Mouse (Mus musculus) liver, embryonic 13.5 days (tissue): ENCODE results near the gene Ttc23l. TPM values are rescaled to one million over a fixed set of nuclear protein-coding genes. Genes with fewer than 3 reads are reported as not detected.

Source experiments
- ATAC-seq: fragments of 200-750 bp; cut with Nextera tagmentation; 2 replicates; pipeline ENCODE4 v1.8.0; 2017; ENCODE audit warnings: low read depth, mild to moderate bottlenecking, moderate number of reproducible peaks, moderate library complexity
- DNase-seq: peaks from one replicate; pipeline ENCODE4 v3.0.0; 2022
- H3K27ac ChIP-seq: fragments of 300-500 bp; sonication (generic); 2 replicates; pipeline ENCODE4 v1.5.1; 2015; ENCODE audit warnings: moderate library complexity, mild to moderate bottlenecking, inconsistent platforms
- H3K27me3 ChIP-seq: fragments of 300-500 bp; sonication (generic); 2 replicates; pipeline ENCODE4 v1.6.1; 2015; ENCODE audit warnings: mild to moderate bottlenecking, inconsistent platforms
- H3K36me3 ChIP-seq: fragments of 300-500 bp; sonication (generic); 2 replicates; pipeline ENCODE4 v1.6.1; 2015; ENCODE audit warnings: mild to moderate bottlenecking, inconsistent platforms
- H3K4me1 ChIP-seq: fragments of 300-500 bp; sonication (generic); replicated peaks from 2 replicates; pipeline ENCODE4 v1.6.1; 2015; ENCODE audit warnings: inconsistent platforms
- H3K4me2 ChIP-seq: fragments of 300-500 bp; sonication (generic); 2 replicates; pipeline ENCODE4 v1.6.1; 2015; ENCODE audit warnings: inconsistent platforms, mild to moderate bottlenecking, moderate library complexity
- H3K4me3 ChIP-seq: fragments of 300-500 bp; sonication (generic); replicated peaks from 2 replicates; pipeline ENCODE4 v1.5.1; 2015; ENCODE audit warnings: mild to moderate bottlenecking, inconsistent platforms
- H3K9ac ChIP-seq: fragments of 300-500 bp; sonication (generic); 2 replicates; pipeline ENCODE4 v1.6.1; 2015; ENCODE audit warnings: mild to moderate bottlenecking, inconsistent platforms
- H3K9me3 ChIP-seq: fragments of 300-500 bp; sonication (generic); replicated peaks from 2 replicates; pipeline ENCODE4 v1.6.1; 2016; ENCODE audit warnings: inconsistent platforms
- WGBS: fragments of 180-500 bp; shearing (Covaris S2); methylation state at CpG from one replicate; pipeline ENCODE4 v1.1.7; 2015; ENCODE audit not compliant: insufficient replicate concordance; 5-methylcytosine and 5-hydroxymethylcytosine counted together
- polyA plus RNA-seq: library from polyadenylated mRNA; unstranded; fragments of >200 nt; fragmentation: Nextera tagmentation; extraction: Ambion mirVana; gene quantifications from 2 replicates; pipeline ENCODE4 v1.2.1, GENCODE M21; 2015

The Ttc23l gene
- polyA plus RNA-seq, 1 experiment from 2014 or later: not detected

GRCm38 (mm10) chr15:10470151-10470831 is 88.2 kb downstream of the Ttc23l start, which contains the start of gene Dnajc21:
Dnajc21 (minus strand) TSS chr15:10470516.
- H3K4me1 ChIP-seq: peaks cover 25% of the 10 kb centered on the region
- H3K27ac ChIP-seq: peak within 1 kb of the TSS; percentile 76
- under 1% methylated on average over 68 of the region's 87 CpGs for WGBS
- peaks cover 7% of the 10 kb centered on the region for H3K36me3 ChIP-seq
- peak within 1 kb of the TSS; percentile 89 for H3K9ac ChIP-seq
- H3K27me3 ChIP-seq: no peaks in the 10 kb centered on the region
- H3K9me3 ChIP-seq: no peaks in the 10 kb centered on the region
- ATAC-seq (peak; percentile 97), DNase-seq (peak; percentile 77)
- peak within 1 kb of the TSS; percentile 99 for H3K4me2 ChIP-seq
- H3K4me3 ChIP-seq: peak within 1 kb of the TSS; percentile 90

GRCm38 (mm10) chr15:10469641-10470150 is 88.8 kb downstream of the Ttc23l start:
- Histone ChIP-seq H3K27ac (peak overlapping the region; percentile 76), H3K9ac (peak overlapping the region; percentile 89), H3K4me1 (peaks cover 25% of the 10 kb centered on the region), H3K9me3 (no peaks in the 10 kb centered on the region), H3K4me2 (peak overlapping the region; percentile 99), H3K4me3 (peak overlapping the region; percentile 90), H3K27me3 (no peaks in the 10 kb centered on the region), H3K36me3 (peaks cover 4% of the 10 kb centered on the region)
- peak; percentile 15 for DNase-seq
- 2% methylated on average over 35 of the region's 40 CpGs for WGBS
- ATAC-seq: no peak

GRCm38 (mm10) chr15:10468761-10469160 is 89.7 kb downstream of the Ttc23l start:
- peak overlapping the region; percentile 99 for H3K4me2 ChIP-seq
- WGBS: 62% methylated on average over 3 of the region's 3 CpGs
- peaks cover 29% of the 10 kb centered on the region for H3K4me1 ChIP-seq
- no peak for DNase-seq
- H3K36me3 ChIP-seq: no peaks in the 10 kb centered on the region
- 0 out of 2 replicates have a peak overlapping the region, but pooled peaks have one; percentile 29 for H3K9ac ChIP-seq
- no peak for ATAC-seq
- H3K9me3 ChIP-seq: no peaks in the 10 kb centered on the region
- H3K27ac ChIP-seq: no peak overlapping the region
- peak overlapping the region; percentile 90; the same call in 1 of the 2 replicates for H3K4me3 ChIP-seq
- no peaks in the 10 kb centered on the region for H3K27me3 ChIP-seq

- no peak overlapping the region for H3K9ac ChIP-seq
- no peaks in the 10 kb centered on the region for H3K27me3 ChIP-seq
- H3K4me2 ChIP-seq: no peak overlapping the region
- ATAC-seq (no peak), DNase-seq (no peak)
- H3K4me1 ChIP-seq: peaks cover 21% of the 10 kb centered on the region
- 45% methylated on average over 3 of the region's 3 CpGs for WGBS
- peaks cover 22% of the 10 kb centered on the region for H3K36me3 ChIP-seq
- no peak overlapping the region for H3K4me3 ChIP-seq
- H3K27ac ChIP-seq: no peak overlapping the region
- no peaks in the 10 kb centered on the region for H3K9me3 ChIP-seq
These were observed 93.8 kb downstream of the Ttc23l start for GRCm38 (mm10) chr15:10464678-10465077.

GRCm38 (mm10) chr15:10463555-10463954 is 94.9 kb downstream of the Ttc23l start:
- Histone ChIP-seq H3K9me3 (no peaks in the 10 kb centered on the region), H3K9ac (no peak overlapping the region), H3K36me3 (peaks cover 31% of the 10 kb centered on the region), H3K4me2 (no peak overlapping the region), H3K27ac (no peak overlapping the region), H3K27me3 (no peaks in the 10 kb centered on the region), H3K4me3 (no peak overlapping the region), H3K4me1 (peaks cover 9% of the 10 kb centered on the region)
- DNase-seq: no peak
- 67% methylated on average over 5 of the region's 5 CpGs for WGBS
- ATAC-seq: no peak

DNA sequence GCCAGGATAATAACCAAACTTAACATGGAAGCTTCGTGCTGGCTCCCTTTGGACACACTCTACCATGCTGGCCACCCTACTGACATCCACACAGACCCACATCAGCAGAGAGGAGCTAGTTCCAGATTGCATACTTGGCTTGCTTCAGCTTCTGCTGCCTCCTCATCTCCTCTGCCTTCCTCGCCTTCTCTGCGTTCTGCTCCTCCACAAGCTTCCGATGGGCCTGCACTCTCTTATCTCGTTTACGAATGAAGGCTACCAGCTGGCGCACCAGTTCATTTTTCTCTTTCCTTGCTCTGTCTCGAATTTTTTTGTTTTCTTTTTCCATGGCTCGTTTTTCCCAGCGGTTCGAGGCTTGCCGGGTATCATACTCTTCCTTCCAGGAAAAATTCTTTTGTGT is 97.5 kb downstream of the Ttc23l start:
- no peak overlapping the region for H3K4me3 ChIP-seq
- DNase-seq: no peak
- H3K4me2 ChIP-seq: no peak overlapping the region
- ATAC-seq: no peak
- peaks cover 42% of the 10 kb centered on the region for H3K36me3 ChIP-seq
- no peak overlapping the region for H3K9ac ChIP-seq
- H3K27me3 ChIP-seq: no peaks in the 10 kb centered on the region
- WGBS: 76% methylated on average over 12 of the region's 12 CpGs
- no peak overlapping the region for H3K27ac ChIP-seq
- 0 out of 2 replicates have a peak, but pooled peaks cover 4% of the 10 kb centered on the region for H3K4me1 ChIP-seq
- no peaks in the 10 kb centered on the region for H3K9me3 ChIP-seq

Other genes starting within 250 kb of the Ttc23l start
- gene Gm21973, start 233.3 kb downstream of the Ttc23l start, polyA plus RNA-seq: not detected in 2 replicates
- gene Agxt2, start 200.1 kb downstream of the Ttc23l start, polyA plus RNA-seq: 6.8 and 7.0 TPM in 2 replicates
- gene Dnajc21, start 88.2 kb downstream of the Ttc23l start, polyA plus RNA-seq: 5.8 and 7.5 TPM in 2 replicates
- gene Brix1, start 72.7 kb downstream of the Ttc23l start, polyA plus RNA-seq: 96.7 and 125 TPM in 2 replicates
- gene Rad1, start 72.7 kb downstream of the Ttc23l start, polyA plus RNA-seq: 21.6 and 26.4 TPM in 2 replicates
- 4.3 and 5.2 TPM in 2 replicates for gene Rai14, start 156.0 kb upstream of the Ttc23l start, polyA plus RNA-seq